Mouse (Mus musculus): ENCODE measurements around the gene Cdkn1b. TPM values are rescaled to one million over a fixed set of nuclear protein-coding genes. Genes with fewer than 3 reads are reported as not detected.
A peak's percentile ranks its signal among the peaks of the same experiment; 100 is the strongest.

Cdkn1b gene
- polyA plus RNA-seq, 1 experiment from 2014 or later, result 12.0 TPM

DNA sequence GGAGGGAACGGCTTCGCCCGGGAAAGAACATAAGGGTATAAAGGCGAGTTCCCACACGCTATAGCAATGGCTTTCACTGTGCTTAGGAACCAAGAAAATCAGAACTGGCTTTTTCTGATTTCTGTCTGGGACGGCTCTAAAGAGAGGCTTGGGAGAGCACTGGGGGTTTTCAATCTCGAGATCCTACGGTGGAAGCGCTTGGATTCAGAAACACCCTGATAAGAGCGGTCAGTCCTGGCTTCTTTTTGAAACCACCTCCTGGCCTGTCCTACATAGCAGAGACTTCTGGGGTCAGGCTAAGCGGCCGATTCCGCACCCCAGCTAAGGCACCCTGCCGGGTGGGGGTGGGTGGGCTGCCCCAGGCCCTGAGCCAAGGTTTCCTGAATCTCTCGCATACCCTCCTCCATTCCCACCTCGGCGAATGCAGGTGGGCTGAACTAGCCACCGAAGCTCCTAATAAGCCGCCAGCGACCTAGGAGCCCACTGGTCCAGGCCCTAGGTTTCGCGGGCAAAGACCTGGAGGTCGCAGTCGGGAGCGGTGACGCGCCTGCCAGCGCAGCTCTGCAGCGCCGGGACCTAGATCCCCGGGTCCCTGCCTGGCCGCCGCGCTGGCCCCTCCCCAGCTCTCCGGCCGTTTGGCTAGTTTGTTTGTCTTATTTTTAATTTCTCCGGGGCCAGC is 551 bp upstream of the Cdkn1b start:
- Histone ChIP-seq H3K9me3 (ENCODE audit: low read depth, low read length) (no peaks in the 10 kb centered on the region), H3K4me2 (peak overlapping the region; percentile 98), H3K36me3 (ENCODE audit: insufficient read depth) (peaks cover 15% of the 10 kb centered on the region), H3K4me1 (ENCODE audit: insufficient read depth) (peaks cover 9% of the 10 kb centered on the region), H3K4me3 (ENCODE audit: low read depth, low read length) (peak overlapping the region; percentile 90), H3K9ac (peak overlapping the region; percentile 87), H3K27ac (ENCODE audit: low read depth) (peak overlapping the region; percentile 96), H3K27me3 (ENCODE audit: insufficient read depth, low read length) (no peaks in the 10 kb centered on the region)
- ATAC-seq (ENCODE audit: insufficient read depth) (peak; percentile 21), DNase-seq (peak; percentile 35)
- 6% methylated on average over 37 of the region's 37 CpGs for WGBS
- TF ChIP-seq CTCF (IDR thresholded peaks at IDR 0.05; ENCODE audit: low read depth), result no peak

- Histone ChIP-seq H3K4me1 (ENCODE audit: insufficient read depth) (peaks cover 9% of the 10 kb centered on the region), H3K4me3 (ENCODE audit: low read depth, low read length) (peak overlapping the region; percentile 90), H3K4me2 (peak overlapping the region; percentile 98), H3K27ac (ENCODE audit: low read depth) (peak overlapping the region; percentile 96), H3K9ac (peak overlapping the region; percentile 87), H3K27me3 (ENCODE audit: insufficient read depth, low read length) (no peaks in the 10 kb centered on the region), H3K9me3 (ENCODE audit: low read depth, low read length) (no peaks in the 10 kb centered on the region), H3K36me3 (ENCODE audit: insufficient read depth) (peaks cover 15% of the 10 kb centered on the region)
- TF ChIP-seq CTCF (IDR thresholded peaks at IDR 0.05; ENCODE audit: low read depth), result no peak
- ATAC-seq (ENCODE audit: insufficient read depth) (no peak), DNase-seq (peak; percentile 51)
- under 1% methylated on average over 32 of the region's 32 CpGs for WGBS
Measured at GRCm38 (mm10) chr6:134921014-134921694, 953 bp downstream of the Cdkn1b start.

GRCm38 (mm10) chr6:134921695-134922510 is 1.7 kb downstream of the Cdkn1b start:
- ATAC-seq (ENCODE audit: insufficient read depth), result no peak
- H3K27me3 ChIP-seq (ENCODE audit: insufficient read depth, low read length), result no peaks in the 10 kb centered on the region
- TF ChIP-seq CTCF (IDR thresholded peaks at IDR 0.05; ENCODE audit: low read depth), result no peak
- H3K4me2 ChIP-seq, result peak overlapping the region; percentile 98
- peaks cover 9% of the 10 kb centered on the region for H3K4me1 ChIP-seq (ENCODE audit: insufficient read depth)
- H3K9me3 ChIP-seq (ENCODE audit: low read depth, low read length), result no peaks in the 10 kb centered on the region
- DNase-seq, result no peak
- WGBS, result 9% methylated on average over 20 of the region's 20 CpGs
- H3K36me3 ChIP-seq (ENCODE audit: insufficient read depth), result peaks cover 15% of the 10 kb centered on the region
- peak overlapping the region; percentile 90 for H3K4me3 ChIP-seq (ENCODE audit: low read depth, low read length)
- peak overlapping the region; percentile 31; the same call in 1 of the 2 replicates for H3K27ac ChIP-seq (ENCODE audit: low read depth)
- peak overlapping the region; percentile 87 for H3K9ac ChIP-seq

DNA sequence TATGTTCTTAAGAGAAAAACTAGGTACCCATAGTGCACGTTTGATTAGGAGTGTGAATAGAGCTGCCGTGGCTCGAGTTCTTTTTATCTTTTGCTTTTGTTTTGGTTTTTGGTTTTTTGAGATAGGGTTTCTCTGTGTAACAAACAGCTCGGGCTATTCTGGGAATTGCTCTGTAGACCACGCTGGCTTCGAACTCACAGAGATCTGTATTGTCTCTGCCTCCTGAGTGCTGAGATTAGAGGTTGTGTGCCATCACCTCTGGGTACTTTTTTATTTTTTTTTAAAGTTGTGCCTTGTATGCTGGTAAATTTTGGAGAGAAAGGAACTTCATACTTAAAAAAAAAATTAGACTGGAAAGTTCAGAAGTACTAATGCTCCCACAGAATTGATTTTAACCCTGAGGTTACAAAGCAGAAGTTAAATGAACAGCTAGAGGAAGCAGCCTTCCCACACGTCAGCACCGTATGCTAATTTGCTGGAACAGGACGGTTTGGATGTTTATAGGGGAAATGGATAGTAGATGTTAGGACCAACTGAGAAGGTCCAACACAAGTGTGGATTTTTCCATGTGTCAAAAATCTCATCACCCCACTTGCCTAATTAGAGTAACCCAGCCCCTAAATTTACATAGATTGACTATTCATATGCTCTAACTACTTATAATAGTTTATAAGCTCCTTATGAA is 2.5 kb downstream of the Cdkn1b start:
- no peak for DNase-seq
- no peak for ATAC-seq (ENCODE audit: insufficient read depth)
- H3K27ac ChIP-seq (ENCODE audit: low read depth), result no peak overlapping the region
- no peak for TF ChIP-seq CTCF (IDR thresholded peaks at IDR 0.05; ENCODE audit: low read depth)
- peak overlapping the region; percentile 98 for H3K4me2 ChIP-seq
- no peaks in the 10 kb centered on the region for H3K9me3 ChIP-seq (ENCODE audit: low read depth, low read length)
- peak overlapping the region; percentile 90 for H3K4me3 ChIP-seq (ENCODE audit: low read depth, low read length)
- peaks cover 6% of the 10 kb centered on the region for H3K4me1 ChIP-seq (ENCODE audit: insufficient read depth)
- H3K27me3 ChIP-seq (ENCODE audit: insufficient read depth, low read length), result no peaks in the 10 kb centered on the region
- H3K36me3 ChIP-seq (ENCODE audit: insufficient read depth), result peaks cover 15% of the 10 kb centered on the region
- H3K9ac ChIP-seq, result peak overlapping the region; percentile 87; the same call in 1 of the 2 replicates
- 57% methylated on average over 9 of the region's 9 CpGs for WGBS

GRCm38 (mm10) chr6:134923670-134924069 is 3.5 kb downstream of the Cdkn1b start:
- Histone ChIP-seq H3K4me2 (peak overlapping the region; percentile 6; the same call in 1 of the 2 replicates), H3K9me3 (ENCODE audit: low read depth, low read length) (no peaks in the 10 kb centered on the region), H3K27me3 (ENCODE audit: insufficient read depth, low read length) (no peaks in the 10 kb centered on the region), H3K9ac (no peak overlapping the region), H3K36me3 (ENCODE audit: insufficient read depth) (peaks cover 15% of the 10 kb centered on the region), H3K4me3 (ENCODE audit: low read depth, low read length) (no peak overlapping the region), H3K27ac (ENCODE audit: low read depth) (no peak overlapping the region), H3K4me1 (ENCODE audit: insufficient read depth) (peaks cover 4% of the 10 kb centered on the region)
- TF ChIP-seq CTCF (IDR thresholded peaks at IDR 0.05; ENCODE audit: low read depth), result no peak
- ATAC-seq (ENCODE audit: insufficient read depth) (no peak), DNase-seq (no peak)
- WGBS, result 76% methylated on average over 4 of the region's 4 CpGs

GRCm38 (mm10) chr6:134924262-134924661 is 4.1 kb downstream of the Cdkn1b start:
- H3K27ac ChIP-seq (ENCODE audit: low read depth), result no peak overlapping the region
- WGBS, result 70% methylated on average over 3 of the region's 3 CpGs
- TF ChIP-seq CTCF (IDR thresholded peaks at IDR 0.05; ENCODE audit: low read depth), result no peak
- peaks cover 4% of the 10 kb centered on the region for H3K4me1 ChIP-seq (ENCODE audit: insufficient read depth)
- H3K9ac ChIP-seq, result no peak overlapping the region
- H3K4me3 ChIP-seq (ENCODE audit: low read depth, low read length), result no peak overlapping the region
- DNase-seq (no peak), ATAC-seq (ENCODE audit: insufficient read depth) (no peak)
- H3K27me3 ChIP-seq (ENCODE audit: insufficient read depth, low read length), result no peaks in the 10 kb centered on the region
- H3K36me3 ChIP-seq (ENCODE audit: insufficient read depth), result peaks cover 15% of the 10 kb centered on the region
- H3K4me2 ChIP-seq, result no peak overlapping the region
- H3K9me3 ChIP-seq (ENCODE audit: low read depth, low read length), result no peaks in the 10 kb centered on the region
